Mouse (Mus musculus) 416B (cell line): ENCODE measurements at regions not wholly inside any gene's neighbourhood (a gene's known extent, or its start where the extent isn't known, plus 50 kb on each side); places are given as distances from the start of the nearest gene placed in this dataset.

ENCODE experiments used
- DNase-seq: peaks from one replicate; pipeline ENCODE4 v3.0.0; 2011; ENCODE audit warnings: low read depth

DNA sequence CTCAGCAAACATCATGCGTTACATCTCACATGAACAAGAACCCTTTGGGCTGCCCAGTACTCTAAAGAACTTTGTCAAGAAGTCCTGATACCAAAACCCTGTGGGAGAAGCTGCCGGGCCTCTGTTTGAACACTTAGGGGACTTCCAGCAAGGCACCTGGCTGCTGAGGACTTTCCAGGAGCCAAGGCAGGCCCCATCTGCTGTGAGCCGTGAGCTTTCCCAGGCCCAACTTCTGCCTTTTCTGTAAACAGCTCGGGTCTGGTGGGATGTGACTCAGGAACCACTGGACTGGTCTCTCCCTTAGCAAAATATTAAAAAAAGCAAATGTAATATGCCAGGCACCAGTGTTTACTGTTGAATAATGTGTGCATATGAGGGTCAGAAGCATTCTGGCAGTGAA is 85.7 kb upstream of the Id2 start:
- no peak for DNase-seq

DNA sequence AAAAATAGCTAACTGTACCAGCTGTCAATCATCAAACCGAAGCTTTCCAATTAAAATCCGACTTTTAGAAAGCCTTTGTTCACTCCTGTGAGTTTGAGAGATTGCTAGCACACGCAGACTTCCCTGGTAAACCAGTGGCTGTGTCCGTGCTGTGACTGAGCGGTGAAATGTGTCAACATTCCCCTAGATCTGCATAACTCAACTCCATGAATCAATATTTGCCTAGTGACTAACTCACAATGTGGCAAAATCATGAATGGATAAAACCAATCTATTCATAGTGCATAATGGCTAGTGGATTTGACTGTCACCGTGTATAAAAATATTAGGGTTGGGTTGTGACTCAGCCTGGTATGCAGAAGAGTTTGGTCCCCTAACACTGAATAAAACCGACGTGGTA is 84.4 kb upstream of the Id2 start:
- DNase-seq: no peak

DNA sequence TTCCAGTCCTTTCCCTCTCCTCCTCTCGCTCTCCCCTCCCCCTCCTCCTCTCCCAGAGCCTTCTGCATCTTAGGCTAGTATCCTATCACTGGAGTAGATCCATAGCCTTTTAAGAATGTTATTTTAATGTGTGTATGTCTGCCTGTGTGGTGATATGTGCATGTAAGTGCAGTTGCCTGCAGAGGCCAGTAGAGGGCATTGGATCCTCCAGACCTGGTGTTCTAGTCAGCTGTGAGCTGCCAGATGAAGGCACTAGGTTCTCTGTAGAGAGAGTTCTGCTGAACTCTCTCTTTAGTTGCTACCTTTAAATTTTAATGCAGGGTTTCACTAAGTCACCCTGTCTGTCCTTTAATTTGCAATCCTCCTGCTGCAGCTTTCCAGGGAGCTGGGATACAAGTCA is 83.9 kb upstream of the Id2 start:
- peak; percentile 55 for DNase-seq

DNA sequence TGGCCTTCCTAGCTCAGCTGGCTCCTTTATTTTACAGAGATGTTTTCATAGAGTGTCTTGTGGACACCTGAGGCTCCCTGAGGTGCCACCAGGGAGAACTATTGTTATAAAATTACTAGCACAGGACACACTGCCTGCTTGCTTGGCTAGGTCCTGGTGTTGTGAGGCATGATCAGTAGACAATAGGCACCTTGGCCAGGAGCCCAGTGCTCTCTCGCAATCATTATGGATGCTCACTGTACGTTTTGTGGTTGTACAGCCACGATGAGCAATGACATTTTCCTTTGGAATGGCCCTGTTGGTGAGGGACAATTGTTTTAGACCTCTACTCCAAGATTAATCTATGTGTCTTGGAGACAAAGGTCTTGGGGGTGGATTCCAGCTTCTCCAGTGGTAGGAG is 83.3 kb upstream of the Id2 start:
- no peak for DNase-seq

DNA sequence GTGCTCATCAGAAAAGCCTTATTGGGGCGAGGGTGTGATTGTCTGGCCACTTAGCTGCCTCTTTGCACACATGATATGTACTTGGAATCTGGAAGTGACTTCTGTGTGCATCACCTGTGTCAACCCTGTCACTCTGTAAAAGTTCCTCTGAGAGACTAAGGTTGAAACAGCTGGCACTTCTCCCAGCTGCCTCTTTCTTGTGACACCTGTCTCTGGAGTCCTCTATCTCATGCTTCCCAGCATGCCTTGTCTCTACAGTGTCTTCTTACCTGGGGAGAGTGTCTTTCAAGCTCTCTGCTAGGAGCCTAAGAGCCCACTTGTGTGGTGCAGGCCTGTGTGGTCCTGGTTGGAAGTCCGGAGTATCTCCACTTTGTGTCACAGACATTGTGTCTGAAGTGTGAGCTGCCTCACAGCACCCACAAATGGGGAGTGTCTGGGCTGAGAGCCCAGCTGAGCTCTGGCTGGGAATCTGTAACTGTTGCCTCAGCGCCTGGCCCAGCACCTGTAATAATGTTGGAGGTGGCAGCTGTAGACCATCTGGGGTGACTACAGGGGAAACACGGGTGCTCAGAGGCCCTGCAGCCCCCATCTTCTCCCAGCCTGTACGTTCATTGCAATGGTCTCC is 81.7 kb upstream of the Id2 start:
- DNase-seq: no peak

DNA sequence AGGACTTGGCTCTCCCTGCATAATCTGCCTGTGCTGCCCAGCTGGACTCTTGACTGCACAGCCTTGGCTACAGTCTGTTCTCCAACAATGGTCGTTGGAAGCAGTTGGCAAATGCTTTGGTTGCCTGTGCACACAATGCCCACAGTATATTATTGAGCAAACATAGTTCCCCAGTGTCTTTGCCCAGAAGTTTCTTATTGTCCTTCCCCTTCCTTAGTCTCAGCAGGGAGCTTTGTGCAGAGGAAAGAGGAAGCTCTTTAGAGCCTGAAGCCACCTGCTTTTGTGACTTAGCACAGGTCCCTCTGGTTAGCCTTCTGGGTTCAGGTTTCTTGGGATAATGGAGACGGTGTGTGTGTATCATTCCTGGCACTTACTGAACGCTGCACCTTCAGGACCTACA is 80.9 kb upstream of the Id2 start:
- peak; percentile 59 for DNase-seq

DNA sequence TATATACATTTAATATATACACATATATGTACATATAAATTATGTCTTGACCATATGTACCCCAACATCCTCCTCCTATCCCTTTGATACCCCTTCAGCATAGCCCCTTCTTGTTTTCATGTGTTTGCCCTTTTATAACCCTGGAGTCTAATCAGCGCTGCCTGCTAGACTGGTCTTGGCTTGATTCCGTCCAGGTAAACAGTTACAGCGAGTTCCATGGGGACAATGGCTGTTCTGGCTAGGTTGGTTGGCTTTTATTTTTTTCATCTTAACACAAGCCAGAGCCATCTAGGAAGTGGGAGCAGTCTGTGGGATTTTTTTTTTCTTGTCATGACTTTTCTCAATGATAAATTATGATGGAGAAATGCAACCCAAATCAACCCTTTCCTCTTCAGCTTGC is 79.6 kb upstream of the Id2 start:
- no peak for DNase-seq

DNA sequence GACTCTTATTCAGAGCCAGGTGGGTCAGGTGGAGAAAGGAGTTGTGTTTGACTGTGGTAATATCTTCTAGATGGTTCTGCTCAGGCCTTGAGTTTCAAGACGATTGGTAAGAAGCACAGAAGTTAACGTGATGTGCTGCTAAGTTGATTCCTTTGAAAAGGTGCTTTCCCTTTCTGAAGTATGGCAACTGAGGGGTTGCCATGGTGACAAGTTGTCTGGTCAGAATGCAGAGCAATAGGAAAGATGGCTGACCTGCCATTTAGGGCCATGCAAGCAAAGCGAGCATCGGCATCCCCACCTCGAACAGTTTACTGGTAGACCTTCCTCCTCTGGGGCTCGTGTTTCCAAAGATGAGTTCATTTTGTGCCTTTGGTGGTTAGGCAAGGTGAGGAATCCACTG is 76.1 kb upstream of the Id2 start:
- DNase-seq: no peak

DNA sequence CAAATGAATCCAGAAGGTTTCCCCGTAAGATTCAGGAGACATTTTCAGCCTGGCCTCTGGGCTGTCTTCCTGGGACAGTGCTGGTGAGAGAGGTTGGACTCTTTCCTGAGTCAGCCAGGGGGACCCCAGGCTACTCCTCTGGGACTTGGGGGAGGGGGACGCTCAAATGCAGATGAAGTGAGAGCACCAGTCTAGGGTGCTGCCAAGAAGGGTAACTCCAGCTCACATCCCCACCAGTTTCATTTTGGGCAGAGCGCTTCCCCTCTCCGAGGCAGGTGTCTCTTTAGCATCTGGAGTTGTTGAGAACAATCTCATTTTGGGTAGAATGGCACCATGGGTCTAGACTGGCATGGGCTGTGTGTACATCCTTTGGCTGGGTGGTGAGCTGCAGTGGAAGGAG is 75.5 kb upstream of the Id2 start:
- no peak for DNase-seq

DNA sequence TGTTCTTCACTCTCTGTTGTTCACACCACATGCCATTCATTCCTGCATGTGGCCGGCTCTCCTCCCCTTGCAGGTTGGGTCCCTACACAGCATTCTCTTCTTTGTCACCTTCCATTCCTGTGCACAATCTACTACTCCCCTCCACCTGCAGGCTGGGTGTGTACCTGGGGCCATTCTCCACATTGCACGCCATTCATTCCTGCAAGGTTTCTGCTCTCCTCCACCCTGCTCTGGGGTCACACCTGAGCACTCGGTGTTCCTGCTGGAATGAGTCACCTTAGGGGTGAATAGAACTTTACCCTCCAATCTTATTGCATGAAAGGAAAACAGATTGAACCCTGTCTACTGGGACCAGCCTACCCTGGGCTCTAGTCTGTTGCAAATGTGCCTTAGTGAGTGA is 72.7 kb upstream of the Id2 start:
- no peak for DNase-seq

DNA sequence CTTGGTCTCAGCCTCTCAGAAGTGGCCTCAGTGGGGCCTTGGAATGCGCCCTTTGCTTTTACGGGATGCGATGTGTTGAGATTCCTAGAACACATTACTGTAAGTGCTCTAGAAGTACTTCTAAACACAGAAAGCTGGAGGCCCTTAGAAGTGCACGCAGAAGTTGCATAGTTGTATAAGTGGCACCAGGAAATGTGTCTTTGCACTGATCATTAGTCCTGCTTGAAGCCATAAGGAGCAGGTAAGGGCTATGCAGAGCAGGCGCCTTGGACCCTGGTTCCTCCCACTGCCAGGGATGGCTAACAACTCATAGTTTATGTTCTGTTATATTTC is 71.2 kb upstream of the Id2 start:
- DNase-seq: no peak

DNA sequence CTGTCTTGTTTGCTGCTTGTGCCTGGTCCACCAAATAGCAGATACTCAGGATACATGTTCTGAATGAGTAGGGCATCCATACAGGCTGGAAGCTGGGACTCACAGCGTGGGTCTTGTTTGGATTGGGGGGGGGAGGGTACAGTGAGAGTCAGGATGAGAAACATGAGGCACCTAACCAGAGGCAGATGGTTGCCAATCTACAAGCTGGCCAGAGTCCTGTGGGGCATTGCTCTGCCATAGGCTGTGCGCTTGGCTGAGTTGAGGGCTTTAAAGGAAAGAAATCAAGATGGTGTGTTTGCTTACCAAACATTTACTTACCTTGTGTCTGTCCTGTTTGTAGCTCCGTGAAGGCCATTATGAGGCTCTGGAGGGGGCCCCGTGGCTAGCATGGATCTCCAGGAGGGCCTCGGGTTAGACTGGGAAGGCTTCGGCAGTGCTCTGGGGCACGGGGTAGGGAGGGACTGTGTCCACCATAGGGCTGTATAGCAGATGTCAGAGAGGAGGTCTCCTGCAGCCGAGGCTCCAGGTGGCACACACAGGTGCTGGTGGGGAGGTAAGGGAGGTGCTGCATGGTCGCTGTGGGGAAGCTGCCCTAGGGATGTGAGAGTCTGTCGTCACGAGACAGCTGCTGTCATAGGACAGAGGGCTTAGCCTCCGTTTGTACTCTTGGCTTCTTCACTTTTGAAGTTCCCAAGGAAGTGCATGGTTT is 70.7 kb upstream of the Id2 start:
- DNase-seq: no peak

DNA sequence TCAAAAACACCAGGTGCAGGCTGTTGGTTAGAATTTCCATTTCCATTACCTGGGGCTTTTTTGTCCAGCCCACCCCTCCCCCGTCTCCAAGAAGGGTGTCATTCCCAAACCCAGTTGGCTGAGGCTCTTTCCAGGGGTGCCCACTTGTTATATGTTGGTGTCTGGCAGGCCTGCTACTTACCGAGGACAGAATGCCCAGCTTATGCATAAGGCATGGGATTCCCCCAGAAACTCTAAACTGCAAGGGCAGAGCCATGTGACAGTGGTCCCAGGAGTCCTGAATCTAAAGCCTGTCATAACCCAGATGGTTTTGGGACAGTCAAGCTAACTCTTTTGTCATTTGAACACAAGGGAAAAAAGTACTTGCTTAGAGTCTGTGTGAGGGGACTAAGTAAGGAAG is 69.6 kb upstream of the Id2 start:
- DNase-seq: no peak

DNA sequence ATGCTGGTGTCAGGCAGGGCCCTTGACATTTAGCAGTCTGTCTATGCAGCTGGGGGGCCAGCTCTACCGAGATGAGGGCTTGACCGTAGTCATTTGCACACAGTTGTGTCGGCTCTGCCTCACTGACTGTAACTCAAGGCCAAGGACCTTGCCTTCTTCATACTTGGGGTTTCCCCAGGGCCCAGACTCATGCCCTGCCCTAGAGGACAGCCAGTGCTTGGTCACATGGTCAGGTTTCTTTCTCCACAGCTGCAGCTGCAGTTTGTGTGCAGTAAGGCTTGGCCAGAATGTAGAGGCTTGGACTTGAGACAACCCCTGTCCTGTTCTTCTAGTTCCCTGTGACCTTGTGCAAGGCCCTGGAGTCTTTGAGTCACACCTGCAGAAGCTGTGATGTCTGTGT is 68.7 kb upstream of the Id2 start:
- peak; percentile 45 for DNase-seq

DNA sequence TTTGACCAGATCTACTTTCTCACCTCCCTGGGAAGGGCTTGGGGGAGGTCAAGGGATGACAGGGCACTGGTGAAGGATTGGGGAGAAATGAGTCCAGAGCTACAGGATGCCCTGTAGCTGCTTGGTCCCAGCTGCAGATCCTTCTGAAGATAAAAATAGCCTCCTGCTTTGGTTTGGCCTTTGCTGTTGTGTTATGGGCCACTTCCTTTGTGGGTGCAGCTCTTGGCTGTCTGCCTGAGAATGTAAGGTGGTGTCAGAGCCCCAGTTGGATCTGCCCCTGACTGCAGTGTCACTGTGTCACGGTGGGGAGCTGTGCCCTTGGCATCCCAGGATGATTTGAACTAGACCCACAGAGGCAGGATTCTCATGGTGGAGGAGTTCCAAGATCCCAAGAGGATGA is 67.8 kb upstream of the Id2 start:
- peak; percentile 79 for DNase-seq

DNA sequence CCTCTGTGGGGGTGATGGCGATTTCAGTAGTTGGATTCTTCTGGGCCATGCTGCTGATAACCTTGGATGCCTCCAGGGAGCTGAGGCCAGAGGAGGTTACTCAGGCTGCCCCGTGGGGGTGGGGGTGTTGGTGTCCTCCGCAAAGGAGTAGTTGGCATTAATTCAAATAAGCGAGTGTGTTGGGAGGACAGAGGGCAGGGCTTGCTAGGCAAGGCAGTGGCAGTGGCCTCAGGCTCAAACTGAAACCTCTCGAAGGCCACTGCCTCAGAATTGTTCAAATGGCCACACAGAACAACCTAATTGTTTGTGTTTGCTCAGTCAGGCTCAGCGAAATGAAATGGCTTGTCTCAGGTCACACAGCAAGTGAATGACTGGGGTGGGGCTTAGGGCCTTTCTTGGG is 66.6 kb upstream of the Id2 start:
- peak; percentile 29 for DNase-seq

DNA sequence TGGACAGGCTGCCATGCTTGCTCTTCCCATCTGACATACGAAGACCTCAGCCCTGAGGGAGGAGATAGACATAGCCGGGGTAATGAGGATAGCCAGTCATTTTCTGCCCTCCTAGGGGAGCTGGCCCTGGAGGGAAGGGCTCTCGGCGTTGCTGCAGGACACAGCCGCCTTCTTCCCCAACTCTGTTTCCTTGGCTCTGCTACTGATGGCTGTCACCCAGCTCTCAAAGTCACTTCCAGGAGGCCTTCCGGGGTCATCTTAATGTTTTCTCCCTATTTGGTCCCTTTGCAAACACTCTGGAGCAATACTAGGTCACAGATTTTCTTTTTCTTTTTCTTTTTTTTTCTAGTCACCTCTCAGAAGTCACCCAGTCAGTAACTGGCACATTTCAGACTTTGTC is 65.9 kb upstream of the Id2 start:
- DNase-seq: no peak

DNA sequence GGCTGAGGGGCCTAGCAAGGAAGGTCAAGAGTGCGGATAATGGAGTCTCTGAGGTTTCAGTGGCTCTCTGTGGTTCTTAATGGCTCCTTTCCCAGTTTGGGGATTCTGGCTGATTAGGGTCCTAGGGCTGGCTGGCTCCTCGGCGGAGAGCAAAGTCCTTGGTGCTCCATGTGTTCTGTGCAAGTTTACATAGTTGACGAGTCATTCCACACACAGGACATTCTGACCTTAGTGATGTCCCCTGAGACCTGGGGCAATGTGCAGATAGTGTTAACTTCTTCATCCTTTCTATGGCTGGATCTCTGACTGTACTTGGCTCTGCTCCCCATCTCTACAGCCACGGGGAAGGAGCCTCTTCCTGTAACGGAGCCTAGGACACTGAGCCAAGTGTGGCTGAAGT is 65.0 kb upstream of the Id2 start:
- DNase-seq: no peak

DNA sequence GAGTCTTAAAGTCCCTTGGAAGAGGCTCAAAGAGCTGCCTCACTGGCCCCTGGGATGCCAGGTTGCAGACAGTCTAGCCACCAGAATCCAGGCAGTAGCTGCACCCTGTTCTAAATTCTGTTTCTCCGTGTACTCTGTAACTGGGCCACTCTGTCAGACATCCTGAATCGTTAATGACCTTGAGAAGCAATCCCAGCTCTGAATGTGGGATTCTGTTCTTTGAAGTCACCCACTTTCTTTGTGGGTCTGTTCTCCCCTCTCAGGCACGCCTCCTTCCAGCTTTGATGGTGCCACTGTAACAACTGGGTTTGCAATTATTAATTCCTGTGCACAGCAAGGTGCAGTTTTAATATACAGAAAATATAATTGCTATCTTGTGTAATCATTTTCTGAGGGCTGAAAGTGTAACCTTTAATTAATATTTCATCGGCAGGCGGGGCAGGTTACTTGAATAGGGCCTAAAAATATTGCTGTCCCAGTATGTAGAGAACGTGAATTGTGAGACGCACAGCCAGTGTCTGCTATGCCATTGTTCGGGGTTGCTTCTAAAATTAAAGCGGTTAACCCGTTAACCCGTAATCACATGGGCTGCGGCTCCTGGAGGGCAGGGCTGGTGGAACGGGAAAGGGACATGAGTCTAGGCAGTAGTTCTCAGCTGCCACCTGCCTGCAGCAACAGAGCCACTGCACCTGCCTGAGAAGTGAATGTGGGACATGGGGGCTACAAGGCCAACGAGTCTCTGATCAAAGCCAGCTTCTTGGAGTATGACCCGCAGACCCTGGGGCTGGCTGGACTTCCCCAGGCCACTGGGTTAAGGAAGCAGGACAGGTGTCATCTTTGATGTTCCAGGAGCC is 64.3 kb upstream of the Id2 start:
- no peak for DNase-seq

DNA sequence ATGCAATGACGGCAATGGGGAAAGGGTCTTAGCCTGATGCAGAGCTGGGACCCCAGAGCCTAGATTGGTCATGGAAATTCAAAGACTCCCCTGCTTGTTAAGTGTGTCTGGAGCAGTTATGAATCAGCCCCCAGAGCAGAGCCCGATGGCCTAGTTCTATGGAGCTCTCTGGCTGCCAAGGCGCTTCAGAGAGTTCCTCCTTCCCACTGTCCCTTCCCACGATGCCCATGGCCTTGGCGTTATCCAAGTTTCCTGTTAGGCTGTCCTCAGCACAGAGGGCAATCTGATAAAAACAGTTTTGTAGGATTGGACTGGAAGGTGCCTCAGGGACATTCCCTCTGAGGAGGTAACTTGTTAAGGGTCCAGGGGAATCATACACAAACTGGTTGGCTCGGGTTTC is 62.2 kb upstream of the Id2 start:
- DNase-seq: no peak

DNA sequence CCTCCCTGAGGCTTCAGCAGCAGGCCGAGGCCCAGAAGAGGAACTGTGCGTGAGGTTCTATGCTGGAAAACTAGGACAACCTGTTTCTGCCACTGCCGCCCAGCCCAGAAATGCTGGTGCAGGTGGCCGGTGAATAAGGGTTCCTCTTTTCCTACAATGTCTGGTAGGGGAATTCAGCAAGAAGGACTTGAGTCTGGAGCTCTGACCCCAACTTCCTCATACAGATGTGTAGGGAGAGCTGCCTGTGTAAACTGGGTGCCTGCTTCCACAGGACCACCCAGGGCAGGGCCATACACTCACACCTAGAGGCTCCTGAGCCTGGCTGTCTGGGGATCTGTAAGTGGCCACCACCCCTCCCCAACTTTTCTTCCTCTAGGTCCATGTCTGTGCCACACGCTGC is 60.3 kb upstream of the Id2 start:
- no peak for DNase-seq

DNA sequence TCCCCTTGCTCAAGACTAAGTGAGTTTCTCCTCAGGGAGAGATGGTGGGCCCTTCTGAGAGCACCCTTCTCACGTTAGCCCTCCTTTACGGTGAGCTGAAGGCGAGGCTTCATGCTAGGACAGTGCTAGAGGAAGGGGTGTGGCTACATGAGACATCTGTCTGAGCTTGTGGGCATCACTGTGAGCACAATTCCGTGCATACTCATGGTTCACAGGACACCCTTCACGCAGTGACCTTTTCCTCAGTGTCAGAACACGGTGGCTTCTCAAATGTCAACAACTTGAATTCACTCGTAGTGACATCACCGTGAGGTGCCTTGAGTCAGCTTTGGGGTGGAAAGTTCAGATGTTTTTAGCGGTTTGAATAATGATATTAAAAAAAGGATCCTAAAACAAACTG is 58.5 kb upstream of the Id2 start:
- peak; percentile 16 for DNase-seq

DNA sequence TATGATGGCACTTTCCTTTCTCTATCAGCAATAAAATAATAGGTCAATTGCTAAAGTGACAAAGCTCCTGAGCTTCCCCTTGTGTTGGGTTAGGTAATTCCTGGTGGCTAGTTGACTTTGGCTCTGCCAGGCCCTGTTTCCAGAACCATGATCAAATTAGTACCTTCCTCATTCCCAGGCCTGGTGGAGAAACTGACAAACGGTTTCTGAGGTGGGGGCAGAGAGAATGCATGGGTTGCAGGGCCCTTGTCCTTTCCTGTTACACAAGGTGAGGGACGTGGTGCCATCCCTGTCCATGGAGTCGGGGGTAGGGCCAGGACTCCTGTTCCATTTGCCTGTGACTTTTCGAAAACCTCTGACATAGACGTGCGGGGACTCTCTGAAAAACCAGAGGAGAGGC is 51.2 kb upstream of the Id2 start:
- no peak for DNase-seq
